Mouse (Mus musculus) liver, postnatal 0 days (tissue): Measurements from ENCODE around the gene Mea1. TPM values are rescaled to one million over a fixed set of nuclear protein-coding genes. Genes with fewer than 3 reads are reported as not detected.

ENCODE experiments used
- ATAC-seq: fragments of 200-750 bp; cut with Nextera tagmentation; 2 replicates; pipeline ENCODE4 v1.8.0; 2017; ENCODE audit warnings: mild to moderate bottlenecking, moderate library complexity
- DNase-seq: peaks from one replicate; pipeline ENCODE4 v3.0.0-alpha.2; 2016
- H3K27ac ChIP-seq: fragments of 300-500 bp; sonication (generic); 2 replicates; pipeline ENCODE4 v1.5.1; 2014; ENCODE audit warnings: antibody characterized with exemption, moderate library complexity, mild to moderate bottlenecking, low read depth
- H3K27me3 ChIP-seq: fragments of 300-500 bp; sonication (generic); 2 replicates; pipeline ENCODE4 v1.6.1; 2014; ENCODE audit warnings: low read length, control low read depth, mixed read lengths; ENCODE audit not compliant: insufficient read depth
- H3K36me3 ChIP-seq: fragments of 300-500 bp; sonication (generic); replicated peaks from 2 replicates; pipeline ENCODE4 v1.6.1; 2014; ENCODE audit warnings: mild to moderate bottlenecking, control low read depth, low read length, moderate library complexity, mixed read lengths; ENCODE audit not compliant: insufficient read depth
- H3K4me1 ChIP-seq: fragments of 300-500 bp; sonication (generic); 2 replicates; pipeline ENCODE4 v1.6.1; 2014; ENCODE audit warnings: antibody characterized with exemption, mild to moderate bottlenecking, control low read depth; ENCODE audit not compliant: insufficient read depth
- H3K4me2 ChIP-seq: fragments of 300-500 bp; sonication (generic); 2 replicates; pipeline ENCODE4 v1.6.1; 2014; ENCODE audit warnings: low read depth, mild to moderate bottlenecking, low read length, moderate library complexity, mixed read lengths
- H3K4me3 ChIP-seq: fragments of 300-500 bp; sonication (generic); 2 replicates; pipeline ENCODE4 v1.5.1; 2014; ENCODE audit warnings: low read depth, low read length
- H3K9ac ChIP-seq: fragments of 300-500 bp; sonication (generic); replicated peaks from 2 replicates; pipeline ENCODE4 v1.6.1; 2014; ENCODE audit warnings: mild to moderate bottlenecking, moderate library complexity
- H3K9me3 ChIP-seq: fragments of 300-500 bp; sonication (generic); 2 replicates; pipeline ENCODE4 v1.6.1; 2016; ENCODE audit warnings: mild to moderate bottlenecking, control low read depth, low read length, mixed read lengths
- CTCF ChIP-seq: sonication (generic); IDR thresholded peaks from 2 replicates; pipeline ENCODE4 v1.5.1; 2016; ENCODE audit warnings: antibody characterized with exemption, low read depth
- EP300 ChIP-seq: IDR thresholded peaks from 2 replicates; pipeline ENCODE4 v1.6.1; 2016; ENCODE audit warnings: antibody characterized with exemption, low read depth, mild to moderate bottlenecking
- WGBS: fragments of 180-500 bp; shearing (Covaris S2); extraction: QIAGEN DNeasy Blood & Tissue Kit; methylation state at CpG from one replicate; pipeline ENCODE4 v1.1.7; 2014; ENCODE audit not compliant: insufficient replicate concordance; 5-methylcytosine and 5-hydroxymethylcytosine counted together
- polyA plus RNA-seq: library from polyadenylated mRNA; unstranded; fragments of >200 nt; fragmentation: Nextera tagmentation; extraction: Ambion mirVana; gene quantifications from 2 replicates; pipeline ENCODE4 v1.2.1, GENCODE M21; 2015

Gene Mea1
- polyA plus RNA-seq, 1 experiment from 2014 or later, result 52.3 TPM

GRCm38 (mm10) chr17:46662730-46663129, 15.9 kb upstream of the Mea1 start:
- Histone ChIP-seq H3K9ac (no peak overlapping the region), H3K4me2 (no peak overlapping the region), H3K9me3 (no peaks in the 10 kb centered on the region), H3K27me3 (no peaks in the 10 kb centered on the region), H3K27ac (no peak overlapping the region), H3K4me1 (no peaks in the 10 kb centered on the region), H3K4me3 (no peak overlapping the region), H3K36me3 (peaks cover 42% of the 10 kb centered on the region)
- ATAC-seq (no peak), DNase-seq (no peak)
- TF ChIP-seq CTCF (no peak), EP300 (no peak)
- 85% methylated on average over 5 of the region's 5 CpGs for WGBS

- ATAC-seq, result no peak
- no peak overlapping the region for H3K4me3 ChIP-seq
- 94% methylated on average over 16 of the region's 16 CpGs for WGBS
- H3K27ac ChIP-seq, result no peak overlapping the region
- H3K27me3 ChIP-seq, result no peaks in the 10 kb centered on the region
- H3K9me3 ChIP-seq, result no peaks in the 10 kb centered on the region
- peaks cover 40% of the 10 kb centered on the region for H3K36me3 ChIP-seq
- H3K4me1 ChIP-seq, result no peaks in the 10 kb centered on the region
- DNase-seq, result no peak
- TF ChIP-seq EP300 (no peak), CTCF (no peak)
- no peak overlapping the region for H3K4me2 ChIP-seq
- no peak overlapping the region for H3K9ac ChIP-seq
Measured at GRCm38 (mm10) chr17:46667712-46668111, 10.9 kb upstream of the Mea1 start.

GRCm38 (mm10) chr17:46669911-46670310, 8.7 kb upstream of the Mea1 start:
- Histone ChIP-seq H3K4me1 (peaks cover 10% of the 10 kb centered on the region), H3K27ac (no peak overlapping the region), H3K4me3 (no peak overlapping the region), H3K9me3 (no peaks in the 10 kb centered on the region), H3K27me3 (no peaks in the 10 kb centered on the region), H3K9ac (no peak overlapping the region), H3K36me3 (peaks cover 25% of the 10 kb centered on the region), H3K4me2 (no peak overlapping the region)
- DNase-seq (no peak), ATAC-seq (no peak)
- TF ChIP-seq EP300 (no peak), CTCF (no peak)
- 94% methylated on average over 10 of the region's 10 CpGs for whole genome bisulfite sequencing

- under 1% methylated on average over 43 of the region's 43 CpGs for WGBS
- ATAC-seq (peak; percentile 94), DNase-seq (peak; percentile 92)
- Histone ChIP-seq H3K27ac (peak within 1 kb of the TSS; percentile 89), H3K36me3 (peaks cover 36% of the 10 kb centered on the region), H3K27me3 (no peaks in the 10 kb centered on the region), H3K4me2 (peak within 1 kb of the TSS; percentile 93), H3K9me3 (no peaks in the 10 kb centered on the region), H3K4me1 (peaks cover 16% of the 10 kb centered on the region), H3K4me3 (peak within 1 kb of the TSS; percentile 82), H3K9ac (peak within 1 kb of the TSS; percentile 78)
- no peak for TF ChIP-seq EP300
- no peak for TF ChIP-seq CTCF
Measured at GRCm38 (mm10) chr17:46673850-46674529, 4.6 kb upstream of the Mea1 start, which contains the start of gene Rrp36. Rrp36 (minus strand) TSS chr17:46674352.

GRCm38 (mm10) chr17:46674530-46675283, 3.9 kb upstream of the Mea1 start:
- Histone ChIP-seq H3K36me3 (peaks cover 31% of the 10 kb centered on the region), H3K4me3 (peak overlapping the region; percentile 82), H3K27me3 (no peaks in the 10 kb centered on the region), H3K9ac (peak overlapping the region; percentile 78), H3K27ac (peak overlapping the region; percentile 89), H3K4me2 (peak overlapping the region; percentile 93), H3K4me1 (peaks cover 23% of the 10 kb centered on the region), H3K9me3 (no peaks in the 10 kb centered on the region)
- ATAC-seq (peak; percentile 22), DNase-seq (peak; percentile 51)
- TF ChIP-seq CTCF, result no peak
- no peak for TF ChIP-seq EP300
- WGBS, result 27% methylated on average over 15 of the region's 15 CpGs

GRCm38 (mm10) chr17:46678911-46679310, 318 bp downstream of the Mea1 start:
- Histone ChIP-seq H3K9ac (no peak overlapping the region), H3K4me2 (peak overlapping the region; percentile 93), H3K4me3 (no peak overlapping the region), H3K27me3 (no peaks in the 10 kb centered on the region), H3K27ac (no peak overlapping the region), H3K4me1 (peaks cover 30% of the 10 kb centered on the region), H3K9me3 (no peaks in the 10 kb centered on the region), H3K36me3 (peaks cover 31% of the 10 kb centered on the region)
- ATAC-seq (no peak), DNase-seq (no peak)
- TF ChIP-seq CTCF (no peak), EP300 (no peak)
- WGBS, result 63% methylated on average over 9 of the region's 9 CpGs
